In the genomic region with DNA sequence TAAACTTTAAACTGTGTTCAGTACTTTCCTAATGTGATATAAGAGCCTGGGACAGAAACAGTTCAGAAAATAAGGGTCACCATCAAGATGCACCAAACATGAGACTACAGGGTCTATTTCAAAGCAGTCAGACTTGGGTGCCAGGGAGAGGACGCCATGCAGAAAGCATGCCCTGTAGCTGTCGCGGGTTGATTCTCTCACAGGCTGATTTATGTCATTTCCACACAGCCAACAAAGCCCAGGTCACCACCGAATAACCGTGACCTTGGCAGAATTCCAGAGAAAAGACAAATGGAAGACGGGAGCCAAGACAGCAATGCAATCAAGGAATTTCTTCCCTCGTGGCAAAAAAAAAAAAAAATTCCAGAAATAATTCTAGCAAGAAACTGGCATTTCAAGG, we compare ENCODE assay signal across 10 mouse cellular contexts.
DNase-seq lines count a peak whose midpoint lies in the region; ATAC-seq and TF ChIP-seq lines count a peak whose summit lies in the region.
"Had no signal": no experiment of that assay in that cellular context is flagged by ENCODE, and none has a peak within 500 bp of the region (broad histone marks: within the 10 kb centered on the region; RNA-seq: fewer than 3 reads in every experiment).

No protein-coding gene starts in this region.

- no peaks in the 10 kb centered on the region for H3K36me3 ChIP-seq in lung, embryonic 14.5 days (ENCODE audit: insufficient read depth)
- H3K36me3 ChIP-seq in kidney, adult 2 months (ENCODE audit: control insufficient read depth, insufficient read depth, low read length): no peaks in the 10 kb centered on the region
- no peaks in the 10 kb centered on the region for H3K36me3 ChIP-seq in neural tube, embryonic 12.5 days
- H3K36me3 ChIP-seq: heart, embryonic 13.5 days had no signal

- H3K4me2 ChIP-seq in lung, embryonic 14.5 days: no peak overlapping the region
- peak overlapping the region; percentile 33 for H3K4me2 ChIP-seq in neural tube, embryonic 12.5 days (replicated peaks)
- H3K4me2 ChIP-seq: heart, embryonic 13.5 days; liver, embryonic 11.5 days had no signal

- TF ChIP-seq CTCF in lung, embryonic 14.5 days (IDR thresholded peaks at IDR 0.05; ENCODE audit: low read depth): no peak
- no peak for TF ChIP-seq CTCF in kidney, adult 2 months (conservative IDR thresholded peaks at IDR 0.05; ENCODE audit: insufficient read depth, insufficient read length, low read depth, low read length)

- H3K9me3 ChIP-seq in lung, embryonic 14.5 days (ENCODE audit: low read depth, low read length): no peaks in the 10 kb centered on the region
- no peaks in the 10 kb centered on the region for H3K9me3 ChIP-seq in neural tube, embryonic 12.5 days
- H3K9me3 ChIP-seq: heart, embryonic 13.5 days had no signal

- no peak overlapping the region for H3K27ac ChIP-seq in lung, embryonic 14.5 days (ENCODE audit: low read depth)
- H3K27ac ChIP-seq in kidney, adult 2 months (ENCODE audit: insufficient read depth, low read depth, low read length): no peak overlapping the region
- H3K27ac ChIP-seq in neural tube, embryonic 12.5 days: 0 out of 2 replicates have a peak overlapping the region, but pooled peaks have one; percentile 42
- H3K27ac ChIP-seq: heart, embryonic 13.5 days had no signal

- no peak overlapping the region for H3K9ac ChIP-seq in lung, embryonic 14.5 days
- H3K9ac ChIP-seq in neural tube, embryonic 12.5 days: no peak overlapping the region
- H3K9ac ChIP-seq: heart, embryonic 13.5 days had no signal

- no peak for ATAC-seq in lung, embryonic 14.5 days (ENCODE audit: insufficient read depth)
- ATAC-seq in neural tube, embryonic 12.5 days (ENCODE audit: low FRiP score, low read depth): peak; percentile 93
- ATAC-seq in granulocyte monocyte progenitor cell, adult 5-6 weeks (replicated peaks; ENCODE audit: poor library complexity, severe bottlenecking): no peak
- ATAC-seq in megakaryocyte progenitor cell, adult 5-6 weeks (replicated peaks; ENCODE audit: poor library complexity): no peak

- DNase-seq in lung, embryonic 14.5 days: peak; percentile 61
- no peak for DNase-seq in lung, postnatal 4 days
- peak; percentile 53 to 62 for DNase-seq in cerebellum, postnatal 10 days
- DNase-seq in kidney, adult 2 months: peak; percentile 48
- DNase-seq in thymus, postnatal 14 days: no peak

- TF ChIP-seq POLR2A in kidney, adult 2 months (IDR thresholded peaks at IDR 0.05; ENCODE audit: low read depth, low read length): no peak

- no peak overlapping the region for H3K4me3 ChIP-seq in lung, embryonic 14.5 days (ENCODE audit: low read depth, low read length)
- no peak overlapping the region for H3K4me3 ChIP-seq in kidney, adult 2 months (ENCODE audit: insufficient read depth, low read depth, low read length)
- no peak overlapping the region for H3K4me3 ChIP-seq in neural tube, embryonic 12.5 days
- H3K4me3 ChIP-seq: heart, embryonic 13.5 days had no signal

- H3K27me3 ChIP-seq in lung, embryonic 14.5 days (ENCODE audit: insufficient read depth, low read length): no peaks in the 10 kb centered on the region
- no peaks in the 10 kb centered on the region for H3K27me3 ChIP-seq in kidney, adult 2 months (replicated peaks; ENCODE audit: control insufficient read depth, insufficient read depth, low read length)
- no peaks in the 10 kb centered on the region for H3K27me3 ChIP-seq in neural tube, embryonic 12.5 days (replicated peaks)
- H3K27me3 ChIP-seq: heart, embryonic 13.5 days had no signal

- H3K4me1 ChIP-seq in lung, embryonic 14.5 days (ENCODE audit: insufficient read depth): no peaks in the 10 kb centered on the region
- H3K4me1 ChIP-seq in kidney, adult 2 months (ENCODE audit: control insufficient read depth, insufficient read depth, low read length): 0 out of 2 replicates have a peak, but pooled peaks cover 2% of the 10 kb centered on the region
- peaks cover 6% of the 10 kb centered on the region for H3K4me1 ChIP-seq in neural tube, embryonic 12.5 days

- WGBS in lung, embryonic 14.5 days: 17% methylated on average over 7 of the region's 7 CpGs
- 5% methylated on average over 7 of the region's 7 CpGs for WGBS in kidney, adult 2 months
- 8% methylated on average over 7 of the region's 7 CpGs for WGBS in neural tube, embryonic 12.5 days

Comparison
In these comparisons a context has a peak if more than half of its experiments do, and no peak if none do; other contexts are left out.
1. DNase-seq: peak in lung, embryonic 14.5 days (single experiment), cerebellum, postnatal 10 days (2 of 2) and kidney, adult 2 months (single experiment); none in lung, postnatal 4 days (0 of 2) and thymus, postnatal 14 days (single experiment).